Mouse (Mus musculus): Measurements from ENCODE around the gene Fitm2. TPM values are rescaled to one million over a fixed set of nuclear protein-coding genes. Genes with fewer than 3 reads are reported as not detected.

Fitm2 gene
- polyA plus RNA-seq, 1 experiment, result 24.6 TPM

DNA sequence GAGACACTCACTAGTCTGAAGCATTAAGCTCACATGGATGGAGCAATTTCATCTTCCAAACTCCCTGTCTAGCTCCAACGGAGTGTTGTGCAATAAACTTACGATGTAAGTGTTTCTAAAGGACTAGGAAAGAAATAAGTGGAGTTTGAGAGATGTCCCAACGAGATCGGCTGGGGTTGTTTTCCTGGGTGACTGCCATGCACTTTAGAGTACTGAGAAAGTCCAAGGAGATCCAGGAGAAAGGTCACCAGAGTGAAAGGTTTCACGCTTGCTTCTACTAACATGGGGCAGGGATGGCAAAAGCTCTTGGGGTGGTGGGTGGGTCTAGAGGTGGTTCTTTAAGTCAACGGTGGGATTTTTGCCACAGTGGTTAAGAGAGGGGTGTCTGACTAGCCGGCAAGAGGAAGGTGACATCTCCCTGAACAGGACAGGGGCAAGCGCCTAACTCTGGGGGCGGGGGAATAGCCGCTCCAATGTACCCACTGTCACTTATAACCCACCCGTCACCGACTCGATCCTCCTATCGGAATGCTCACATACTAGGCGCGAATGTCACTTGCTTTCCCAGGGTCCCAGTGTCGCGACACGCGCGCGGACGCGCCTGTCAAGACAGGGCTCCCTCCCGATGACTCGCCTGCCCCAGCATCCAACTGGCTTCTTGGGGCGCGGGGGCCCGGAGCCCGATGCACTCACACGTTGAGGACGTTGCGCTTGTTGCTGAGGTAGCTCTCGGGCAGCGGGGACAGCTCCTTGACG is 541 bp downstream of the Fitm2 start:
- H3K4me2 ChIP-seq (ENCODE audit: low read depth), result peak overlapping the region; percentile 96
- H3ac ChIP-seq (ENCODE audit: control insufficient read depth, insufficient read length), result peak overlapping the region; percentile 13
- no peaks in the 10 kb centered on the region for H3K27me3 ChIP-seq (ENCODE audit: control insufficient read depth, insufficient read depth, insufficient read length)
- TF ChIP-seq CEBPB (IDR thresholded peaks at IDR 0.05; ENCODE audit: insufficient read depth, poor library complexity, severe bottlenecking) (0 out of 2 replicates have a peak, but pooled peaks have one; percentile 57), POLR2A (IDR thresholded peaks at IDR 0.05; ENCODE audit: insufficient read length, low read depth) (no peak)
- no peaks in the 10 kb centered on the region for H3K79me2 ChIP-seq (ENCODE audit: control insufficient read depth, insufficient read depth)
- peak overlapping the region; percentile 85 for H3K4me3 ChIP-seq
- peaks cover 7% of the 10 kb centered on the region for H3K36me3 ChIP-seq (ENCODE audit: control insufficient read depth, insufficient read depth)

DNA sequence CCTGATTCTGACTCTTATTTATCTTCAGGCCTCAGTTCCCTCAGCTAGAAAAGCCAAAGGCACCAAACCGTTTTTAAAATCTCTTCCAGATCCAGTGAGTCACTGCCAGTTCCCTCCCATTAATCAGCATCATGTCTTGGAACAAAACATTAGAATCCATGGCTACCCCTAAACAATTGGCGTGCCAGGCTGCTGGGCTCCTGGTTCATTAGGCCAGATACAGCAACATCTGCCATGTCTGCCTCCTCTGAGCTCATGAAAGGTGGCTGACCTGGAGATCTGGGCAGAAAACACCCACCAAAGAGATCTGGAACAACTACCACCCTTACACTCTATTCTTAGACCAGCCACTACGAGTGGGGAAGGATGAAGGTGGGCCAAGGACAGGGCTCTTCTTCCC is 1.3 kb downstream of the Fitm2 start:
- no peaks in the 10 kb centered on the region for H3K27me3 ChIP-seq (ENCODE audit: control insufficient read depth, insufficient read depth, insufficient read length)
- peak overlapping the region; percentile 96 for H3K4me2 ChIP-seq (ENCODE audit: low read depth)
- H3K4me3 ChIP-seq, result peak overlapping the region; percentile 85
- peaks cover 7% of the 10 kb centered on the region for H3K36me3 ChIP-seq (ENCODE audit: control insufficient read depth, insufficient read depth)
- no peak overlapping the region for H3ac ChIP-seq (ENCODE audit: control insufficient read depth, insufficient read length)
- TF ChIP-seq TCF12 (IDR thresholded peaks at IDR 0.05; ENCODE audit: insufficient read depth, poor library complexity, severe bottlenecking) (no peak), CEBPB (IDR thresholded peaks at IDR 0.05; ENCODE audit: insufficient read depth, poor library complexity, severe bottlenecking) (no peak), MAX (IDR thresholded peaks at IDR 0.05; ENCODE audit: low read depth) (no peak), POLR2AphosphoS2 (IDR thresholded peaks at IDR 0.05; ENCODE audit: insufficient read length, low read depth) (no peak), USF1 (IDR thresholded peaks at IDR 0.05; ENCODE audit: low read depth) (no peak), MYOG (IDR thresholded peaks at IDR 0.05; ENCODE audit: control insufficient read depth in 1 of 3, insufficient read depth in 1 of 3, insufficient read length in 2 of 3, low read depth in 2 of 3) (no peak), POLR2A (IDR thresholded peaks at IDR 0.05; ENCODE audit: insufficient read length, low read depth) (no peak), TCF3 (IDR thresholded peaks at IDR 0.05; ENCODE audit: insufficient read length, low read depth) (no peak), E2F4 (IDR thresholded peaks at IDR 0.05; ENCODE audit: insufficient read depth) (no peak), SRF (IDR thresholded peaks at IDR 0.05; ENCODE audit: control insufficient read depth, insufficient read length, low read depth) (no peak), MYOD1 (IDR thresholded peaks at IDR 0.05; ENCODE audit: control insufficient read depth in 1 of 3, insufficient read length in 2 of 3, low read depth in 2 of 3) (no peak), REST (IDR thresholded peaks at IDR 0.05; ENCODE audit: insufficient read depth, insufficient read length) (no peak)
- no peaks in the 10 kb centered on the region for H3K79me2 ChIP-seq (ENCODE audit: control insufficient read depth, insufficient read depth)

DNA sequence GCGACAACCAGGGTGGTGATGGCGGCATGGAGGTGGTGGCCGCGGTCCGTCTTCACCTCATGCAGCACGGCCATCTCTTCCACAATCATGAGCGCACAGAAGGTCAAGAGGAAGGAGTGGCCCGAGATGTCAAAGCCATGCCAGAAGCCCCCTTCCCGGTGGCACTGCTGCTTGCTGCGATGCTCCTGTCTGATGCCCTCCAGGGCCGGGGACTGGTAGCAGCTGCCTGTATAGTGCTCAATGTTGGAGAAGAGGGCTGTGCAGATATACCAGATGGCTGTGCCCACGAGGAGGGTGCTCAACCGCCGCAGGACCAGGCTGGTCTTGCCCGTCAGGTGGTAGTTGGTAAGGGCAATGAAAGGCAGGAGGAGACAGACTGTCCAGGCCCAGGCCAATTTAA is 2.7 kb downstream of the Fitm2 start:
- H3K4me2 ChIP-seq (ENCODE audit: low read depth), result no peak overlapping the region
- H3K79me2 ChIP-seq (ENCODE audit: control insufficient read depth, insufficient read depth), result no peaks in the 10 kb centered on the region
- H3K4me3 ChIP-seq, result no peak overlapping the region
- H3K36me3 ChIP-seq (ENCODE audit: control insufficient read depth, insufficient read depth), result peaks cover 7% of the 10 kb centered on the region
- TF ChIP-seq SRF (IDR thresholded peaks at IDR 0.05; ENCODE audit: control insufficient read depth, insufficient read length, low read depth) (no peak), MAX (IDR thresholded peaks at IDR 0.05; ENCODE audit: low read depth) (no peak), MYOD1 (IDR thresholded peaks at IDR 0.05; ENCODE audit: control insufficient read depth in 1 of 3, insufficient read length in 2 of 3, low read depth in 2 of 3) (no peak), POLR2AphosphoS2 (IDR thresholded peaks at IDR 0.05; ENCODE audit: insufficient read length, low read depth) (no peak), E2F4 (IDR thresholded peaks at IDR 0.05; ENCODE audit: insufficient read depth) (no peak), POLR2A (IDR thresholded peaks at IDR 0.05; ENCODE audit: insufficient read length, low read depth) (no peak), CEBPB (IDR thresholded peaks at IDR 0.05; ENCODE audit: insufficient read depth, poor library complexity, severe bottlenecking) (no peak), TCF12 (IDR thresholded peaks at IDR 0.05; ENCODE audit: insufficient read depth, poor library complexity, severe bottlenecking) (no peak), TCF3 (IDR thresholded peaks at IDR 0.05; ENCODE audit: insufficient read length, low read depth) (no peak), REST (IDR thresholded peaks at IDR 0.05; ENCODE audit: insufficient read depth, insufficient read length) (no peak), USF1 (IDR thresholded peaks at IDR 0.05; ENCODE audit: low read depth) (no peak), MYOG (IDR thresholded peaks at IDR 0.05; ENCODE audit: control insufficient read depth in 1 of 3, insufficient read depth in 1 of 3, insufficient read length in 2 of 3, low read depth in 2 of 3) (no peak)
- no peak overlapping the region for H3ac ChIP-seq (ENCODE audit: control insufficient read depth, insufficient read length)
- no peaks in the 10 kb centered on the region for H3K27me3 ChIP-seq (ENCODE audit: control insufficient read depth, insufficient read depth, insufficient read length)

DNA sequence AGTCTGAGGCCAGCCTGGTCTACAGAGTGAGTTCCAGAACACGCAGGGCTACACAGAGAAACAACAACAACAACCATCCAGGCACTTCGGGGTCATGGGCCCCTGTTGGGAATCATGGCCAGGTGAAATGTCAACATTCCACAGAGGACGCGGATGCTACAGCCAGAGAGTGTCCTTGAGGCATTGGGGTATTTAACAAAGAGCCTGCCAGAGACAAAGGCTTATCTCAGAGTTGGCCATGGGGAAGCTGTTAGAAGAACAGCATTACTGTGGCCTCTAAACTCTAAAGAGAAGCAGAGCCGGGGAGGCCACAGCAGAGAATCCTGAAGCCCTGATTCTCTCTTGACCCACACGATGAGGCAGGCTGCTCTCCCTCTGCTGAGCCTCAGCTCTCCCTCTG is 3.6 kb downstream of the Fitm2 start:
- Histone ChIP-seq H3K27me3 (ENCODE audit: control insufficient read depth, insufficient read depth, insufficient read length) (no peaks in the 10 kb centered on the region), H3K79me2 (ENCODE audit: control insufficient read depth, insufficient read depth) (no peaks in the 10 kb centered on the region), H3K4me2 (ENCODE audit: low read depth) (no peak overlapping the region), H3K4me3 (no peak overlapping the region), H3K36me3 (ENCODE audit: control insufficient read depth, insufficient read depth) (peaks cover 7% of the 10 kb centered on the region), H3ac (ENCODE audit: control insufficient read depth, insufficient read length) (no peak overlapping the region)
- no peak for TF ChIP-seq REST (IDR thresholded peaks at IDR 0.05; ENCODE audit: insufficient read depth, insufficient read length)
- no peak for TF ChIP-seq TCF12 (IDR thresholded peaks at IDR 0.05; ENCODE audit: insufficient read depth, poor library complexity, severe bottlenecking)
- no peak for TF ChIP-seq MAX (IDR thresholded peaks at IDR 0.05; ENCODE audit: low read depth)
- TF ChIP-seq E2F4 (IDR thresholded peaks at IDR 0.05; ENCODE audit: insufficient read depth), result no peak
- no peak for TF ChIP-seq MYOD1 (IDR thresholded peaks at IDR 0.05; ENCODE audit: control insufficient read depth in 1 of 3, insufficient read length in 2 of 3, low read depth in 2 of 3)
- TF ChIP-seq POLR2A (IDR thresholded peaks at IDR 0.05; ENCODE audit: insufficient read length, low read depth), result no peak
- no peak for TF ChIP-seq USF1 (IDR thresholded peaks at IDR 0.05; ENCODE audit: low read depth)
- TF ChIP-seq SRF (IDR thresholded peaks at IDR 0.05; ENCODE audit: control insufficient read depth, insufficient read length, low read depth), result no peak
- TF ChIP-seq MYOG (IDR thresholded peaks at IDR 0.05; ENCODE audit: control insufficient read depth in 1 of 3, insufficient read depth in 1 of 3, insufficient read length in 2 of 3, low read depth in 2 of 3), result no peak
- TF ChIP-seq CEBPB (IDR thresholded peaks at IDR 0.05; ENCODE audit: insufficient read depth, poor library complexity, severe bottlenecking), result no peak
- no peak for TF ChIP-seq POLR2AphosphoS2 (IDR thresholded peaks at IDR 0.05; ENCODE audit: insufficient read length, low read depth)
- no peak for TF ChIP-seq TCF3 (IDR thresholded peaks at IDR 0.05; ENCODE audit: insufficient read length, low read depth)

All from myocyte (in vitro differentiated cells).